Mouse (Mus musculus) myocyte (in vitro differentiated cells): ENCODE measurements at regions not wholly inside any gene's neighbourhood (a gene's known extent, or its start where the extent isn't known, plus 50 kb on each side); places are given as distances from the start of the nearest gene placed in this dataset.

Source experiments
- H3K27me3 ChIP-seq: one replicate; pipeline ENCODE4 v1.6.1; 2011; ENCODE audit not compliant: control insufficient read depth, insufficient read depth, insufficient read length
- H3K36me3 ChIP-seq: one replicate; pipeline ENCODE4 v1.6.1; 2011; ENCODE audit not compliant: control insufficient read depth, insufficient read depth
- H3K4me2 ChIP-seq: one replicate; pipeline ENCODE4 v1.6.1; 2011; ENCODE audit warnings: low read depth, control low read depth
- H3K4me3 ChIP-seq: one replicate; pipeline ENCODE4 v1.5.1; 2011; ENCODE audit warnings: mild to moderate bottlenecking, control low read depth, moderate library complexity
- H3K79me2 ChIP-seq: one replicate; pipeline ENCODE4 v1.6.1; 2011; ENCODE audit not compliant: control insufficient read depth, insufficient read depth
- H3ac ChIP-seq: one replicate; pipeline ENCODE4 v1.6.1; 2011; ENCODE audit not compliant: control insufficient read depth, insufficient read length
- CEBPB ChIP-seq: IDR thresholded peaks from 2 replicates; pipeline ENCODE4 v1.6.1; 2011; ENCODE audit warnings: mild to moderate bottlenecking, moderate library complexity; ENCODE audit not compliant: poor library complexity, insufficient read depth, severe bottlenecking
- E2F4 ChIP-seq: IDR thresholded peaks from one replicate; pipeline ENCODE4 v1.6.1; 2011; ENCODE audit warnings: mild to moderate bottlenecking, control low read depth, moderate library complexity; ENCODE audit not compliant: insufficient read depth
- MAX ChIP-seq: IDR thresholded peaks from one replicate; pipeline ENCODE4 v1.6.1; 2011; ENCODE audit warnings: low read depth, mild to moderate bottlenecking, control low read depth
- MYOD1 ChIP-seq, 3 experiments: IDR thresholded peaks; one replicate each; pipeline ENCODE4 v1.6.1; 2011; ENCODE audit warnings: control low read depth in 2 of 3, low read depth in 2 of 3, mild to moderate bottlenecking in 2 of 3, moderate library complexity in 1 of 3; ENCODE audit not compliant: insufficient read length in 2 of 3, control insufficient read depth in 1 of 3
- MYOG ChIP-seq, 3 experiments: IDR thresholded peaks; one replicate each; pipeline ENCODE4 v1.6.1; 2011; ENCODE audit warnings: control low read depth in 2 of 3, low read depth in 2 of 3, mild to moderate bottlenecking in 2 of 3; ENCODE audit not compliant: insufficient read length in 2 of 3, control insufficient read depth in 1 of 3, insufficient read depth in 1 of 3
- POLR2A ChIP-seq: IDR thresholded peaks from one replicate; pipeline ENCODE4 v1.6.1; 2011; ENCODE audit warnings: low read depth, mild to moderate bottlenecking, control low read depth, moderate library complexity; ENCODE audit not compliant: insufficient read length
- POLR2AphosphoS2 ChIP-seq: IDR thresholded peaks from one replicate; pipeline ENCODE4 v1.6.1; 2011; ENCODE audit warnings: low read depth, control low read depth; ENCODE audit not compliant: insufficient read length
- REST ChIP-seq: IDR thresholded peaks from one replicate; pipeline ENCODE4 v1.6.1; 2011; ENCODE audit warnings: mild to moderate bottlenecking, control low read depth, moderate library complexity; ENCODE audit not compliant: insufficient read depth, insufficient read length
- SRF ChIP-seq: IDR thresholded peaks from one replicate; pipeline ENCODE4 v1.6.1; 2011; ENCODE audit warnings: low read depth; ENCODE audit not compliant: control insufficient read depth, insufficient read length
- TCF12 ChIP-seq: IDR thresholded peaks from one replicate; pipeline ENCODE4 v1.6.1; 2011; ENCODE audit warnings: mild to moderate bottlenecking, control low read depth; ENCODE audit not compliant: poor library complexity, insufficient read depth, severe bottlenecking
- TCF3 ChIP-seq: IDR thresholded peaks from one replicate; pipeline ENCODE4 v1.6.1; 2011; ENCODE audit warnings: low read depth, control low read depth; ENCODE audit not compliant: insufficient read length
- USF1 ChIP-seq: IDR thresholded peaks from one replicate; pipeline ENCODE4 v1.6.1; 2011; ENCODE audit warnings: low read depth, mild to moderate bottlenecking, control low read depth, moderate library complexity

DNA sequence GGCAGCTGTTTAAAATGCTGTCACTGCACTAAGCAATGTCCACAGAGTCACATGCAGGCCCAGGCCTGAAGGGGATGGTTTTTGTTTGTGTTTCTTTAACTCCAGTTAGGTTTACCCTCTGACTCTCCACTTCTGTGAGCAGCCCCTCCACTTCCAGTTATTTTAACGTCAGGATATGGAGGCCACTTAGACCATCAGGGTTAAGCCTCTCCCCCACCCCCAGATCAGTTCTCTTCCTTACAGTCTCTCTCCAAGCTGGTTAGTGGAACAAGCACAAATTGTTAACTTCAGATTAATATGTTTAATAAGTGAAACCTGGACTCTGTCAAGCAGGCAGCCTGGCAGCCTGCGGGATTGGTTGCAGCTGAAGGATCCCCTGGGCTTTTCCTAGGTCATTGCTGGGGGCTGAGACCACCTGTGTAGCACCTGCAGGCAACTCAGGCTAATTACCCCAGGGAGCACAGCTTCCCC is 85.9 kb downstream of the Tmem30b start:
- Histone ChIP-seq H3K79me2 (no peaks in the 10 kb centered on the region), H3K4me3 (no peak overlapping the region), H3K36me3 (no peaks in the 10 kb centered on the region), H3K4me2 (peak overlapping the region; percentile 71), H3K27me3 (no peaks in the 10 kb centered on the region), H3ac (no peak overlapping the region)
- TF ChIP-seq MYOD1 (IDR thresholded peaks at IDR 0.05; ENCODE audit: control insufficient read depth in 1 of 3, insufficient read length in 2 of 3, low read depth in 2 of 3) (peak in 1 of 3 experiments; percentile 16), TCF12 (no peak)

DNA sequence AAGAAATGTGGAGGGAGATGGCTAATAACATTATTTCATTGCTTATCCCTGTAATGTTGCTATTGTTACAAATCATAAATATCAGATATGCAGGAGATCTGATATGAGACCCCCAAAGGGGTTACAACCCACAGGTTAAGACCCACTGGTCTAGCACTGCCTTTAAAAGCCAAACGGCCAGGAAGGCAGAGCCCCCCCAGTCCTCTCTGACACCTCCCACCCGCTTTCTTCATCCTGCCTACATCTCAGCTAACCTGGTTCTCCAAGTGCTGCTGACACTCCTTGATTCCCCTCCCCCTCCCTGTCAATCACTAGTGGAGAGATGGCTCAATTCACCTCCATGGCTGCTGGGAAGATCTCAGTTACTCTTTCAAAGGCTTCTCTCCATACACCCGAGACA is 94.9 kb downstream of the Tmem30b start:
- H3K27me3 ChIP-seq, result no peaks in the 10 kb centered on the region
- H3K36me3 ChIP-seq, result no peaks in the 10 kb centered on the region
- no peak overlapping the region for H3K4me2 ChIP-seq
- H3ac ChIP-seq, result no peak overlapping the region
- H3K4me3 ChIP-seq, result no peak overlapping the region
- TF ChIP-seq TCF12 (no peak), USF1 (no peak), MAX (no peak), REST (no peak), TCF3 (no peak), MYOG (IDR thresholded peaks at IDR 0.05; ENCODE audit: control insufficient read depth in 1 of 3, insufficient read depth in 1 of 3, insufficient read length in 2 of 3, low read depth in 2 of 3) (no peak), POLR2A (no peak)
- no peaks in the 10 kb centered on the region for H3K79me2 ChIP-seq

DNA sequence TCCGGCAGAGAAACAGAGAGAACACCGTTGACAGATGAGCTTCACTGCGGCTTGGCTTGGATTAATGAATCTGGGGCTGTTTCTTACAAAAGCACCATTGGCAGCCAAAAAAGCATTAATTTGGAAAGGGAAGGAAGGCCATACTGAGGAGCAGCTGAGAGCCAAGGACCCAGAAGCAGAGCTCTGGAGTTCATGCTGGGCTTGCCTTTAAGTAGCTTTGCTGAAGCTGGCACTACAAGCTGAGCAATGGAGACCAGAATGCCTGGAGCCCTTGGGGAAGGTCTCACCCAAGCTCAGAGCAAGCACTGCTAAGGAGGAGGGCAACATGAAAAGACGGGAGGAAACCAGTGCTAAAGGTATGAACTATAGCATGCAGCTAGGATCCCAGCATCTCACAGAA is 95.7 kb downstream of the Tmem30b start:
- H3ac ChIP-seq, result no peak overlapping the region
- H3K79me2 ChIP-seq, result no peaks in the 10 kb centered on the region
- H3K36me3 ChIP-seq, result no peaks in the 10 kb centered on the region
- TF ChIP-seq REST, result no peak
- no peak for TF ChIP-seq SRF
- TF ChIP-seq CEBPB, result no peak
- no peak for TF ChIP-seq TCF3
- no peak for TF ChIP-seq POLR2AphosphoS2
- no peak for TF ChIP-seq MYOD1 (IDR thresholded peaks at IDR 0.05; ENCODE audit: control insufficient read depth in 1 of 3, insufficient read length in 2 of 3, low read depth in 2 of 3)
- no peak for TF ChIP-seq POLR2A
- TF ChIP-seq MYOG (IDR thresholded peaks at IDR 0.05; ENCODE audit: control insufficient read depth in 1 of 3, insufficient read depth in 1 of 3, insufficient read length in 2 of 3, low read depth in 2 of 3), result no peak
- TF ChIP-seq TCF12, result no peak
- no peak for TF ChIP-seq E2F4
- TF ChIP-seq USF1, result no peak
- TF ChIP-seq MAX, result no peak
- H3K27me3 ChIP-seq, result no peaks in the 10 kb centered on the region
- H3K4me3 ChIP-seq, result no peak overlapping the region
- H3K4me2 ChIP-seq, result no peak overlapping the region

DNA sequence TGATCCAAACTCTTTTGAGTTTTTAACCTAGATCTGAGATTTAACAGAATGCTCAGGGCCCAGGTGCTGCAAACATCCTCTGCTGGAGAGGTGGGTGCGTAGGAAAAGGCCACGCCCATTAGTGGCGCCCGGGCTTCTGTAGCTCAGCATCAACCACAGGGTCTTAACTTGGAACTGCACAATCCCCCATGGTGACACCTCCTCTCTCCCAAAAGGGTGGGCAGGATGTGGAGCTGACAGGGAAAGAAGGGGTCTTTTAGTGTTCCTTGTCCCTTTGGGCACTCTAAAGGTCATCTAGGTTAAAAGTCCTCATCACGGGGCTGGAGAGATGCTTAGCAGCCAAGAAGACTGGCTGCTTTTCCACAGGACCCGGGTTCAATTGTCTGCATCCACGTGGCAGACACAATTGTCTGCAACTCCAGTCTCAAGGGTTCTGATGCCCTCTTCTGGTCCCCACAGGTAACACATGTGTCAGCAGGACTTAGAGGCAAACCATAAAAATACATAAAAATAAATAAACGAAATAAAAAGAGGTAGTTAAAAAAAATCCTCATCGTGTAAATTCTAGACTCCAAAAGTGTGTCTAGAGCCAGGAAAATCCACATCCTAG is 96.2 kb downstream of the Tmem30b start:
- no peak overlapping the region for H3K4me3 ChIP-seq
- TF ChIP-seq REST (no peak), TCF3 (no peak), TCF12 (no peak), USF1 (no peak)
- H3K27me3 ChIP-seq, result no peaks in the 10 kb centered on the region
- peak overlapping the region; percentile 82 for H3K4me2 ChIP-seq
- no peaks in the 10 kb centered on the region for H3K36me3 ChIP-seq
- no peaks in the 10 kb centered on the region for H3K79me2 ChIP-seq
- no peak overlapping the region for H3ac ChIP-seq

DNA sequence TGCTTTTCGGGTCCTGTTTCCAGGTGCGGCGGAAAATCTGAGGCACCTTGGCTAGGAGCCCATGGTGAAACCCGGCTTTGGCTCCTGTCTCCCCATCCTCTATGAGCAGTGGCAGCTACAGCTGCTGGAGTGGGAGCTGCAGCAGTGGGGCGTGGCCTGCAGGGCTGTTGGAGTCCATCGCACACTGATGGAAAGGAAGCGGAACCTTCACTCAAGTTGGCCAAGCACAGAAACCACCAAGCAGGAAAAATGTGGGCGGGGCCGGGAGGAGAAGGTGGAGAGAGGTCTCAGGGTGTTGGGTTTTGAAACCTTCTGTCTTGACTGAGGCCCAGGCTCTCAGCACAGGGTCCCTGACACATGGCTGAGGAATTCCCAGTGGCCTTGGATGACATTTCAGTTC is 97.1 kb downstream of the Tmem30b start:
- H3K4me2 ChIP-seq, result peak overlapping the region; percentile 82
- H3K27me3 ChIP-seq, result no peaks in the 10 kb centered on the region
- peak overlapping the region; percentile 14 for H3K4me3 ChIP-seq
- H3K36me3 ChIP-seq, result no peaks in the 10 kb centered on the region
- TF ChIP-seq REST (no peak), POLR2AphosphoS2 (peak; percentile 62), USF1 (no peak), E2F4 (no peak), TCF3 (no peak), TCF12 (no peak), SRF (no peak), MAX (no peak), MYOG (IDR thresholded peaks at IDR 0.05; ENCODE audit: control insufficient read depth in 1 of 3, insufficient read depth in 1 of 3, insufficient read length in 2 of 3, low read depth in 2 of 3) (peak; percentile 47 to 87 (median 78)), MYOD1 (IDR thresholded peaks at IDR 0.05; ENCODE audit: control insufficient read depth in 1 of 3, insufficient read length in 2 of 3, low read depth in 2 of 3) (peak in 2 of 3 experiments; percentile 80 to 88), CEBPB (no peak), POLR2A (peak; percentile 68)
- no peaks in the 10 kb centered on the region for H3K79me2 ChIP-seq
- no peak overlapping the region for H3ac ChIP-seq
